8 mouse cellular contexts compared by ENCODE assay signal in the genomic region with DNA sequence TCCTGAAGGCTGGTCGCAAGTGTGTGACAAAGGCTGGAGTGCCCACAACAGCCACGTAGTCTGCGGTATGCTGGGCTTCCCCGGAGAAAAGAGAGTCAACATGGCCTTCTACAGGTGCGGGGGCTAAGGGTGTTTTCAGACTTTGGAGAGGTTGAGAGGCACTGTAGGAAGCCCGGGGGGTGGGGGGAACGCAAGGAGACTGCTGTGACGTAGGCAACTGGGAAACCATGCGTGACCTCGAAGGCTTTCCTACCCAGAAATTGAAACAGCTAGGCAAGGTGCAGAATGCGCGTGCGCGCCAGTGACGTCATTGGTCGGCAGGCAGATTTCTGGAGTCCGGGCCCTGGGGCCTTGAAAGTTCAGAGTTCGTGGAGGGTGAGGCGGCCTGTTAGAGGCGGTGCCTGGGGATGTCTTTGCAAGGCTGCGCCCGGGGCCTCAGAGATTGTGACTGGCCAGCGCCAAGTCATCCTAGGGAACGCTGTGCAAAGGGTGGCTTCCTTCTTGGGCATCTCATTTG. TPM values are rescaled to one million over a fixed set of nuclear protein-coding genes. Genes with fewer than 3 reads are reported as not detected.
DNase-seq lines count a peak whose midpoint lies in the region; ATAC-seq and TF ChIP-seq lines count a peak whose summit lies in the region.

No protein-coding gene starts in this region.

- peak overlapping the region; percentile 44; the same call in 1 of the 2 replicates for H3K9ac ChIP-seq in forebrain, embryonic 11.5 days (ENCODE audit: low read length)
- no peak overlapping the region for H3K9ac ChIP-seq in heart, embryonic 15.5 days
- H3K9ac ChIP-seq in liver, adult 2 months (ENCODE audit: low read depth, low read length) = peak overlapping the region; percentile 17; the same call in 1 of the 2 replicates

- ATAC-seq in forebrain, embryonic 11.5 days (replicated peaks; ENCODE audit: low FRiP score) = peak; percentile 60
- no peak; the same call in 1 of the 2 replicates for ATAC-seq in heart, embryonic 15.5 days (replicated peaks; ENCODE audit: insufficient number of reproducible peaks, insufficient read depth, low FRiP score, low read depth)

- peak overlapping the region; percentile 45 for H3K4me2 ChIP-seq in forebrain, embryonic 11.5 days (ENCODE audit: low read depth, low read length, severe bottlenecking)
- H3K4me2 ChIP-seq in heart, embryonic 15.5 days = peak overlapping the region; percentile 62

- TF ChIP-seq CTCF in liver, adult 2 months (IDR thresholded peaks at IDR 0.05; ENCODE audit: low read depth, low read length) = no peak

- peak overlapping the region; percentile 18; the same call in 1 of the 2 replicates for H3K4me3 ChIP-seq in forebrain, embryonic 11.5 days (ENCODE audit: low read depth, low read length)
- peak overlapping the region; percentile 33 for H3K4me3 ChIP-seq in heart, embryonic 15.5 days
- peak overlapping the region; percentile 2 for H3K4me3 ChIP-seq in liver, adult 2 months (ENCODE audit: insufficient read depth, low read depth, low read length)

- peak; percentile 85 for DNase-seq in A20 (ENCODE audit: low read depth, low spot score)
- DNase-seq in c-Kit-positive CD71-negative TER-119-negative erythroid progenitor cells, embryonic 14.5 days (ENCODE audit: low read depth) = peak; percentile 74
- DNase-seq in forebrain, embryonic 11.5 days (ENCODE audit: low spot score) = peak; percentile 92
- DNase-seq in kidney, postnatal 10 days = peak; percentile 93
- DNase-seq in liver, adult 2 months (ENCODE audit: extremely low read depth, low read depth, low spot score) = peak; percentile 78
- peak; percentile 79 to 95 for DNase-seq in monocyte, adult 2 months (ENCODE audit: low read depth in 1 of 2, low spot score in 2 of 2)
- peak; percentile 91 to 96 for DNase-seq in spleen, postnatal 14 days (ENCODE audit: low spot score in 2 of 2)

- no peaks in the 10 kb centered on the region for H3K79me2 ChIP-seq in liver, adult 2 months (ENCODE audit: control insufficient read depth, insufficient read depth, low read length)

- no peak for TF ChIP-seq POLR2A in liver, adult 2 months (IDR thresholded peaks at IDR 0.05; ENCODE audit: extremely low read depth, insufficient read depth, low read length)

- peaks cover 4% of the 10 kb centered on the region; the same call in 1 of the 2 replicates for H3K4me1 ChIP-seq in forebrain, embryonic 11.5 days (replicated peaks; ENCODE audit: control insufficient read depth, insufficient read depth, low read length)
- peaks cover 21% of the 10 kb centered on the region for H3K4me1 ChIP-seq in heart, embryonic 15.5 days (replicated peaks)
- peaks cover 5% of the 10 kb centered on the region; the same call in 1 of the 2 replicates for H3K4me1 ChIP-seq in liver, adult 2 months (ENCODE audit: control insufficient read depth, insufficient read depth, low read length)

- no peak overlapping the region for H3K27ac ChIP-seq in forebrain, embryonic 11.5 days (ENCODE audit: low read depth, low read length)
- no peak overlapping the region for H3K27ac ChIP-seq in heart, embryonic 15.5 days
- H3K27ac ChIP-seq in liver, adult 2 months (replicated peaks; ENCODE audit: insufficient read depth, low read depth, low read length) = no peak overlapping the region

- H3K27me3 ChIP-seq in forebrain, embryonic 11.5 days (ENCODE audit: control insufficient read depth, insufficient read depth, low read length) = peaks cover 2% of the 10 kb centered on the region; the same call in 1 of the 2 replicates
- H3K27me3 ChIP-seq in heart, embryonic 15.5 days = peaks cover 8% of the 10 kb centered on the region; the same call in 1 of the 2 replicates
- H3K27me3 ChIP-seq in liver, adult 2 months (ENCODE audit: control insufficient read depth, insufficient read depth, low read length) = no peaks in the 10 kb centered on the region

- no peaks in the 10 kb centered on the region for H3K36me3 ChIP-seq in forebrain, embryonic 11.5 days (ENCODE audit: control insufficient read depth, insufficient read depth, low read length)
- no peaks in the 10 kb centered on the region for H3K36me3 ChIP-seq in heart, embryonic 15.5 days
- H3K36me3 ChIP-seq in liver, adult 2 months (ENCODE audit: control insufficient read depth, insufficient read depth, low read length) = no peaks in the 10 kb centered on the region

- 6% methylated on average over 24 of the region's 24 CpGs for WGBS in forebrain, embryonic 11.5 days
- WGBS in heart, embryonic 15.5 days = 15% methylated on average over 24 of the region's 24 CpGs
- 9% methylated on average over 24 of the region's 24 CpGs for WGBS in liver, adult 2 months

- H3K9me3 ChIP-seq in forebrain, embryonic 11.5 days (ENCODE audit: control insufficient read depth, low read length) = no peaks in the 10 kb centered on the region
- H3K9me3 ChIP-seq in heart, embryonic 15.5 days (replicated peaks) = no peaks in the 10 kb centered on the region

RNA-seq across cellular contexts. Expression of gene Loxl3, which starts 4.6 kb away (rescaled TPM):
- 9.2 and 9.9 TPM in 2 replicates for polyA plus RNA-seq in forebrain, embryonic 11.5 days (2014; fragmentation: Nextera tagmentation; extraction: Ambion mirVana)
- 7.5 and 11.9 TPM in 2 replicates for polyA plus RNA-seq in heart, embryonic 15.5 days (2015; fragmentation: Nextera tagmentation; extraction: Ambion mirVana)
- total RNA-seq in liver, adult 2 months (2014; rRNA removed) = 1.2 and 1.3 TPM in 2 replicates
- polyA plus RNA-seq in liver, adult 2 months (2012; rRNA removed) = 0.85 and 1.1 TPM in 2 replicates

RNA-seq across cellular contexts. Expression of gene Dok1, which starts 5.3 kb away (rescaled TPM):
- polyA plus RNA-seq in forebrain, embryonic 11.5 days (2014; fragmentation: Nextera tagmentation; extraction: Ambion mirVana) = 4.8 and 5.6 TPM in 2 replicates
- 7.1 and 10.8 TPM in 2 replicates for polyA plus RNA-seq in heart, embryonic 15.5 days (2015; fragmentation: Nextera tagmentation; extraction: Ambion mirVana)
- 1.2 and 2.2 TPM in 2 replicates for total RNA-seq in liver, adult 2 months (2014; rRNA removed)
- 1.3 and 1.4 TPM in 2 replicates for polyA plus RNA-seq in liver, adult 2 months (2012; rRNA removed)

RNA-seq across cellular contexts. Expression of gene Aup1, which starts 15.8 kb away (rescaled TPM):
- 124 and 125 TPM in 2 replicates for polyA plus RNA-seq in forebrain, embryonic 11.5 days (2014; fragmentation: Nextera tagmentation; extraction: Ambion mirVana)
- polyA plus RNA-seq in heart, embryonic 15.5 days (2015; fragmentation: Nextera tagmentation; extraction: Ambion mirVana) = 110 and 136 TPM in 2 replicates
- 109 and 114 TPM in 2 replicates for total RNA-seq in liver, adult 2 months (2014; rRNA removed)
- 593 and 598 TPM in 2 replicates for polyA plus RNA-seq in liver, adult 2 months (2012; rRNA removed)

RNA-seq across cellular contexts. Expression of gene Htra2, which starts 16.5 kb away (rescaled TPM):
- 30.1 and 32.5 TPM in 2 replicates for polyA plus RNA-seq in forebrain, embryonic 11.5 days (2014; fragmentation: Nextera tagmentation; extraction: Ambion mirVana)
- 71.2 and 83.4 TPM in 2 replicates for polyA plus RNA-seq in heart, embryonic 15.5 days (2015; fragmentation: Nextera tagmentation; extraction: Ambion mirVana)
- total RNA-seq in liver, adult 2 months (2014; rRNA removed) = 14.0 and 17.5 TPM in 2 replicates
- 23.3 and 24.1 TPM in 2 replicates for polyA plus RNA-seq in liver, adult 2 months (2012; rRNA removed)

RNA-seq across cellular contexts. Expression of gene Dqx1, which starts 19.1 kb away (rescaled TPM):
- 0.85 and 1.3 TPM in 2 replicates for polyA plus RNA-seq in forebrain, embryonic 11.5 days (2014; fragmentation: Nextera tagmentation; extraction: Ambion mirVana)
- 0.28 and 1.1 TPM in 2 replicates for polyA plus RNA-seq in heart, embryonic 15.5 days (2015; fragmentation: Nextera tagmentation; extraction: Ambion mirVana)
- total RNA-seq in liver, adult 2 months (2014; rRNA removed) = 7.4 and 7.5 TPM in 2 replicates
- polyA plus RNA-seq in liver, adult 2 months (2012; rRNA removed) = 8.1 and 9.6 TPM in 2 replicates
